Mouse (Mus musculus): ENCODE data around the gene Nfkbib. TPM values are rescaled to one million over a fixed set of nuclear protein-coding genes. Genes with fewer than 3 reads are reported as not detected.

The Nfkbib gene
- polyA plus RNA-seq, 1 experiment from 2014 or later: 38.7 TPM

GRCm38 (mm10) chr7:28741709-28742438, 25.4 kb downstream of the Nfkbib start, which contains the start of the genes Mrps12 and Sars2:
Gene Mrps12 (minus strand): TSS chr7:28741820.
Gene Sars2 (plus strand): TSS chr7:28741992.
- H3K9me3 ChIP-seq (ENCODE audit: control insufficient read depth, low read length): 0 out of 2 replicates have a peak, but pooled peaks cover 2% of the 10 kb centered on the region
- peak; percentile 98 for ATAC-seq (replicated peaks; ENCODE audit: low FRiP score, low TSS enrichment, low read depth)
- H3K9ac ChIP-seq (ENCODE audit: low read length): peak within 1 kb of the TSS; percentile 80
- peak within 1 kb of the TSS; percentile 93 for H3K4me2 ChIP-seq (ENCODE audit: low read length)
- under 1% methylated on average over 39 of the region's 39 CpGs for WGBS
- peak within 1 kb of the TSS; percentile 81 for H3K27ac ChIP-seq (ENCODE audit: low read depth)
- peaks cover 40% of the 10 kb centered on the region for H3K36me3 ChIP-seq (ENCODE audit: control insufficient read depth, insufficient read depth, low read length)
- peak; percentile 99 for DNase-seq (ENCODE audit: low spot score)
- peak within 1 kb of the TSS; percentile 81 for H3K4me3 ChIP-seq (ENCODE audit: low read depth, low read length)
- no peaks in the 10 kb centered on the region for H3K27me3 ChIP-seq (replicated peaks; ENCODE audit: control insufficient read depth, insufficient read depth, low read length)
- peaks cover 12% of the 10 kb centered on the region for H3K4me1 ChIP-seq (replicated peaks; ENCODE audit: control insufficient read depth, insufficient read depth, low read length)

GRCm38 (mm10) chr7:28741368-28741708, 26.0 kb downstream of the Nfkbib start:
- ATAC-seq (replicated peaks; ENCODE audit: low FRiP score, low TSS enrichment, low read depth) (no peak; the same call in 1 of the 2 replicates), DNase-seq (ENCODE audit: low spot score) (no peak)
- Histone ChIP-seq H3K9me3 (ENCODE audit: control insufficient read depth, low read length) (0 out of 2 replicates have a peak, but pooled peaks cover 2% of the 10 kb centered on the region), H3K4me2 (ENCODE audit: low read length) (peak overlapping the region; percentile 93), H3K4me1 (replicated peaks; ENCODE audit: control insufficient read depth, insufficient read depth, low read length) (peaks cover 12% of the 10 kb centered on the region), H3K36me3 (ENCODE audit: control insufficient read depth, insufficient read depth, low read length) (peaks cover 36% of the 10 kb centered on the region), H3K9ac (ENCODE audit: low read length) (peak overlapping the region; percentile 80), H3K27ac (ENCODE audit: low read depth) (peak overlapping the region; percentile 81; the same call in 1 of the 2 replicates), H3K27me3 (replicated peaks; ENCODE audit: control insufficient read depth, insufficient read depth, low read length) (no peaks in the 10 kb centered on the region), H3K4me3 (ENCODE audit: low read depth, low read length) (peak overlapping the region; percentile 81)
- 1% methylated on average over 13 of the region's 13 CpGs for WGBS

- H3K9me3 ChIP-seq (ENCODE audit: control insufficient read depth, low read length): 0 out of 2 replicates have a peak, but pooled peaks cover 2% of the 10 kb centered on the region
- peaks cover 12% of the 10 kb centered on the region for H3K4me1 ChIP-seq (replicated peaks; ENCODE audit: control insufficient read depth, insufficient read depth, low read length)
- H3K27me3 ChIP-seq (replicated peaks; ENCODE audit: control insufficient read depth, insufficient read depth, low read length): no peaks in the 10 kb centered on the region
- peak overlapping the region; percentile 81; the same call in 1 of the 2 replicates for H3K27ac ChIP-seq (ENCODE audit: low read depth)
- peak overlapping the region; percentile 93 for H3K4me2 ChIP-seq (ENCODE audit: low read length)
- WGBS: 33% methylated on average over 9 of the region's 9 CpGs
- no peak for ATAC-seq (replicated peaks; ENCODE audit: low FRiP score, low TSS enrichment, low read depth)
- peak overlapping the region; percentile 80 for H3K9ac ChIP-seq (ENCODE audit: low read length)
- H3K4me3 ChIP-seq (ENCODE audit: low read depth, low read length): peak overlapping the region; percentile 81
- no peak for DNase-seq (ENCODE audit: low spot score)
- H3K36me3 ChIP-seq (ENCODE audit: control insufficient read depth, insufficient read depth, low read length): peaks cover 35% of the 10 kb centered on the region
These were observed 26.4 kb downstream of the Nfkbib start for GRCm38 (mm10) chr7:28740949-28741348.

GRCm38 (mm10) chr7:28739829-28740228, 27.5 kb downstream of the Nfkbib start:
- H3K4me3 ChIP-seq (ENCODE audit: low read depth, low read length): no peak overlapping the region
- H3K4me2 ChIP-seq (ENCODE audit: low read length): no peak overlapping the region
- H3K27me3 ChIP-seq (replicated peaks; ENCODE audit: control insufficient read depth, insufficient read depth, low read length): no peaks in the 10 kb centered on the region
- DNase-seq (ENCODE audit: low spot score) (no peak), ATAC-seq (replicated peaks; ENCODE audit: low FRiP score, low TSS enrichment, low read depth) (no peak)
- H3K9ac ChIP-seq (ENCODE audit: low read length): no peak overlapping the region
- H3K36me3 ChIP-seq (ENCODE audit: control insufficient read depth, insufficient read depth, low read length): peaks cover 23% of the 10 kb centered on the region
- peaks cover 12% of the 10 kb centered on the region for H3K4me1 ChIP-seq (replicated peaks; ENCODE audit: control insufficient read depth, insufficient read depth, low read length)
- 94% methylated on average over 21 of the region's 21 CpGs for WGBS
- 0 out of 2 replicates have a peak, but pooled peaks cover 2% of the 10 kb centered on the region for H3K9me3 ChIP-seq (ENCODE audit: control insufficient read depth, low read length)
- no peak overlapping the region for H3K27ac ChIP-seq (ENCODE audit: low read depth)

GRCm38 (mm10) chr7:28735701-28736100, 31.6 kb downstream of the Nfkbib start:
- peaks cover 16% of the 10 kb centered on the region for H3K36me3 ChIP-seq (ENCODE audit: control insufficient read depth, insufficient read depth, low read length)
- 76% methylated on average over 6 of the region's 6 CpGs for WGBS
- H3K4me3 ChIP-seq (ENCODE audit: low read depth, low read length): no peak overlapping the region
- H3K9me3 ChIP-seq (ENCODE audit: control insufficient read depth, low read length): 0 out of 2 replicates have a peak, but pooled peaks cover 2% of the 10 kb centered on the region
- H3K27ac ChIP-seq (ENCODE audit: low read depth): no peak overlapping the region
- DNase-seq (ENCODE audit: low spot score) (no peak), ATAC-seq (replicated peaks; ENCODE audit: low FRiP score, low TSS enrichment, low read depth) (no peak)
- H3K4me1 ChIP-seq (replicated peaks; ENCODE audit: control insufficient read depth, insufficient read depth, low read length): no peaks in the 10 kb centered on the region; the same call in 1 of the 2 replicates
- no peak overlapping the region for H3K4me2 ChIP-seq (ENCODE audit: low read length)
- no peak overlapping the region for H3K9ac ChIP-seq (ENCODE audit: low read length)
- H3K27me3 ChIP-seq (replicated peaks; ENCODE audit: control insufficient read depth, insufficient read depth, low read length): no peaks in the 10 kb centered on the region

- WGBS: 13% methylated on average over 11 of the region's 11 CpGs
- Histone ChIP-seq H3K9ac (ENCODE audit: low read length) (no peak overlapping the region), H3K27me3 (replicated peaks; ENCODE audit: control insufficient read depth, insufficient read depth, low read length) (no peaks in the 10 kb centered on the region), H3K27ac (ENCODE audit: low read depth) (no peak overlapping the region), H3K9me3 (ENCODE audit: control insufficient read depth, low read length) (0 out of 2 replicates have a peak, but pooled peaks cover under 1% of the 10 kb centered on the region), H3K36me3 (ENCODE audit: control insufficient read depth, insufficient read depth, low read length) (peaks cover 5% of the 10 kb centered on the region; the same call in 1 of the 2 replicates), H3K4me2 (ENCODE audit: low read length) (peak overlapping the region; percentile 70), H3K4me1 (replicated peaks; ENCODE audit: control insufficient read depth, insufficient read depth, low read length) (no peaks in the 10 kb centered on the region), H3K4me3 (ENCODE audit: low read depth, low read length) (peak overlapping the region; percentile 37; the same call in 1 of the 2 replicates)
- no peak for DNase-seq (ENCODE audit: low spot score)
- ATAC-seq (replicated peaks; ENCODE audit: low FRiP score, low TSS enrichment, low read depth): 0 out of 2 replicates have a peak, but pooled peaks have one; percentile 14
These were observed 34.1 kb downstream of the Nfkbib start for GRCm38 (mm10) chr7:28733211-28733610.

GRCm38 (mm10) chr7:28732341-28733142, 34.8 kb downstream of the Nfkbib start:
- Histone ChIP-seq H3K4me3 (ENCODE audit: low read depth, low read length) (peak overlapping the region; percentile 37), H3K27ac (ENCODE audit: low read depth) (no peak overlapping the region), H3K4me2 (ENCODE audit: low read length) (peak overlapping the region; percentile 70), H3K9ac (ENCODE audit: low read length) (peak overlapping the region; percentile 33), H3K36me3 (ENCODE audit: control insufficient read depth, insufficient read depth, low read length) (0 out of 2 replicates have a peak, but pooled peaks cover 2% of the 10 kb centered on the region), H3K9me3 (ENCODE audit: control insufficient read depth, low read length) (no peaks in the 10 kb centered on the region), H3K27me3 (replicated peaks; ENCODE audit: control insufficient read depth, insufficient read depth, low read length) (no peaks in the 10 kb centered on the region), H3K4me1 (replicated peaks; ENCODE audit: control insufficient read depth, insufficient read depth, low read length) (no peaks in the 10 kb centered on the region)
- ATAC-seq (replicated peaks; ENCODE audit: low FRiP score, low TSS enrichment, low read depth) (peak; percentile 85), DNase-seq (ENCODE audit: low spot score) (peak; percentile 88)
- WGBS: 3% methylated on average over 58 of the region's 58 CpGs

GRCm38 (mm10) chr7:28727649-28728340, 39.5 kb downstream of the Nfkbib start:
- WGBS: 61% methylated on average over 10 of the region's 10 CpGs
- no peak for ATAC-seq (replicated peaks; ENCODE audit: low FRiP score, low TSS enrichment, low read depth)
- 0 out of 2 replicates have a peak, but pooled peaks cover 7% of the 10 kb centered on the region for H3K36me3 ChIP-seq (ENCODE audit: control insufficient read depth, insufficient read depth, low read length)
- no peak overlapping the region for H3K27ac ChIP-seq (ENCODE audit: low read depth)
- H3K9ac ChIP-seq (ENCODE audit: low read length): no peak overlapping the region
- H3K4me2 ChIP-seq (ENCODE audit: low read length): no peak overlapping the region
- no peaks in the 10 kb centered on the region for H3K4me1 ChIP-seq (replicated peaks; ENCODE audit: control insufficient read depth, insufficient read depth, low read length)
- H3K4me3 ChIP-seq (ENCODE audit: low read depth, low read length): no peak overlapping the region
- H3K9me3 ChIP-seq (ENCODE audit: control insufficient read depth, low read length): 0 out of 2 replicates have a peak, but pooled peaks cover 2% of the 10 kb centered on the region
- DNase-seq (ENCODE audit: low spot score): no peak
- H3K27me3 ChIP-seq (replicated peaks; ENCODE audit: control insufficient read depth, insufficient read depth, low read length): no peaks in the 10 kb centered on the region
